Mouse (Mus musculus): ENCODE results near the gene Olfr1418. TPM values are rescaled to one million over a fixed set of nuclear protein-coding genes. Genes with fewer than 3 reads are reported as not detected.

Gene Olfr1418
- polyA plus RNA-seq, 1 experiment from 2014 or later = not detected

GRCm38 (mm10) chr19:11839119-11839518 lies 21.7 kb downstream of the Olfr1418 start, which contains the start of gene Olfr1417:
Gene Olfr1417, minus strand, starts transcription at chr19:11839219.
- H3K4me2 ChIP-seq (replicated peaks; ENCODE audit: low read depth, low read length) = no peak within 1 kb of the TSS
- no peaks in the 10 kb centered on the region for H3K36me3 ChIP-seq (ENCODE audit: control insufficient read depth, insufficient read depth, low read length)
- no peaks in the 10 kb centered on the region for H3K27me3 ChIP-seq (ENCODE audit: control insufficient read depth, insufficient read depth, low read length)
- no peaks in the 10 kb centered on the region for H3K9me3 ChIP-seq (ENCODE audit: control insufficient read depth, low read length)
- ATAC-seq (ENCODE audit: low FRiP score) (no peak), DNase-seq (ENCODE audit: low spot score) (no peak)
- no peak within 1 kb of the TSS for H3K9ac ChIP-seq (ENCODE audit: low read depth, low read length)
- WGBS = 88% methylated on average over 4 of the region's 4 CpGs
- H3K4me3 ChIP-seq (ENCODE audit: low read depth, low read length) = no peak within 1 kb of the TSS
- H3K4me1 ChIP-seq (replicated peaks; ENCODE audit: control insufficient read depth, insufficient read depth, low read length) = no peaks in the 10 kb centered on the region
- H3K27ac ChIP-seq (ENCODE audit: low read depth, low read length) = no peak within 1 kb of the TSS

GRCm38 (mm10) chr19:11823346-11824065 lies 37.4 kb downstream of the Olfr1418 start:
- no peak overlapping the region for H3K9ac ChIP-seq (ENCODE audit: low read depth, low read length)
- ATAC-seq (ENCODE audit: low FRiP score) (no peak), DNase-seq (ENCODE audit: low spot score) (no peak)
- no peak overlapping the region for H3K4me3 ChIP-seq (ENCODE audit: low read depth, low read length)
- no peak overlapping the region for H3K4me2 ChIP-seq (replicated peaks; ENCODE audit: low read depth, low read length)
- H3K9me3 ChIP-seq (ENCODE audit: control insufficient read depth, low read length) = no peaks in the 10 kb centered on the region
- H3K4me1 ChIP-seq (replicated peaks; ENCODE audit: control insufficient read depth, insufficient read depth, low read length) = no peaks in the 10 kb centered on the region
- H3K36me3 ChIP-seq (ENCODE audit: control insufficient read depth, insufficient read depth, low read length) = no peaks in the 10 kb centered on the region
- H3K27me3 ChIP-seq (ENCODE audit: control insufficient read depth, insufficient read depth, low read length) = peaks cover 17% of the 10 kb centered on the region
- no peak overlapping the region for H3K27ac ChIP-seq (ENCODE audit: low read depth, low read length)
- WGBS = 26% methylated on average over 4 of the region's 4 CpGs

- Histone ChIP-seq H3K4me3 (ENCODE audit: low read depth, low read length) (no peak overlapping the region), H3K4me2 (replicated peaks; ENCODE audit: low read depth, low read length) (peak overlapping the region; percentile 98), H3K4me1 (replicated peaks; ENCODE audit: control insufficient read depth, insufficient read depth, low read length) (no peaks in the 10 kb centered on the region), H3K9me3 (ENCODE audit: control insufficient read depth, low read length) (no peaks in the 10 kb centered on the region), H3K27me3 (ENCODE audit: control insufficient read depth, insufficient read depth, low read length) (peaks cover 36% of the 10 kb centered on the region), H3K27ac (ENCODE audit: low read depth, low read length) (no peak overlapping the region), H3K9ac (ENCODE audit: low read depth, low read length) (no peak overlapping the region), H3K36me3 (ENCODE audit: control insufficient read depth, insufficient read depth, low read length) (no peaks in the 10 kb centered on the region)
- WGBS = 42% methylated on average over 6 of the region's 6 CpGs
- 0 out of 2 replicates have a peak, but pooled peaks have one; percentile 41 for ATAC-seq (ENCODE audit: low FRiP score)
- no peak for DNase-seq (ENCODE audit: low spot score)
Measured at GRCm38 (mm10) chr19:11820211-11820610, 40.7 kb downstream of the Olfr1418 start.

GRCm38 (mm10) chr19:11819800-11820199 lies 41.1 kb downstream of the Olfr1418 start:
- H3K36me3 ChIP-seq (ENCODE audit: control insufficient read depth, insufficient read depth, low read length) = no peaks in the 10 kb centered on the region
- 2% methylated on average over 15 of the region's 15 CpGs for WGBS
- no peak overlapping the region for H3K9ac ChIP-seq (ENCODE audit: low read depth, low read length)
- no peak overlapping the region for H3K27ac ChIP-seq (ENCODE audit: low read depth, low read length)
- ATAC-seq (ENCODE audit: low FRiP score) = peak; percentile 87
- no peaks in the 10 kb centered on the region for H3K9me3 ChIP-seq (ENCODE audit: control insufficient read depth, low read length)
- peak overlapping the region; percentile 98 for H3K4me2 ChIP-seq (replicated peaks; ENCODE audit: low read depth, low read length)
- H3K4me3 ChIP-seq (ENCODE audit: low read depth, low read length) = peak overlapping the region; percentile 61
- H3K4me1 ChIP-seq (replicated peaks; ENCODE audit: control insufficient read depth, insufficient read depth, low read length) = no peaks in the 10 kb centered on the region
- peaks cover 36% of the 10 kb centered on the region for H3K27me3 ChIP-seq (ENCODE audit: control insufficient read depth, insufficient read depth, low read length)
- peak; percentile 92 for DNase-seq (ENCODE audit: low spot score)

- DNase-seq (ENCODE audit: low spot score) (peak; percentile 46), ATAC-seq (ENCODE audit: low FRiP score) (no peak)
- WGBS = under 1% methylated on average over 20 of the region's 20 CpGs
- Histone ChIP-seq H3K27ac (ENCODE audit: low read depth, low read length) (no peak within 1 kb of the TSS), H3K9ac (ENCODE audit: low read depth, low read length) (peak within 1 kb of the TSS; percentile 58), H3K9me3 (ENCODE audit: control insufficient read depth, low read length) (no peaks in the 10 kb centered on the region), H3K4me2 (replicated peaks; ENCODE audit: low read depth, low read length) (peak within 1 kb of the TSS; percentile 98), H3K4me1 (replicated peaks; ENCODE audit: control insufficient read depth, insufficient read depth, low read length) (no peaks in the 10 kb centered on the region), H3K27me3 (ENCODE audit: control insufficient read depth, insufficient read depth, low read length) (peaks cover 36% of the 10 kb centered on the region), H3K4me3 (ENCODE audit: low read depth, low read length) (peak within 1 kb of the TSS; percentile 61), H3K36me3 (ENCODE audit: control insufficient read depth, insufficient read depth, low read length) (no peaks in the 10 kb centered on the region)
Measured at GRCm38 (mm10) chr19:11819143-11819700, 41.6 kb downstream of the Olfr1418 start, which contains the start of gene Stx3. Gene Stx3, minus strand, starts transcription at chr19:11819403.

GRCm38 (mm10) chr19:11818199-11819142 lies 42.4 kb downstream of the Olfr1418 start:
- under 1% methylated on average over 51 of the region's 83 CpGs for WGBS
- Histone ChIP-seq H3K4me3 (ENCODE audit: low read depth, low read length) (peak overlapping the region; percentile 61), H3K9me3 (ENCODE audit: control insufficient read depth, low read length) (no peaks in the 10 kb centered on the region), H3K4me2 (replicated peaks; ENCODE audit: low read depth, low read length) (peak overlapping the region; percentile 98), H3K4me1 (replicated peaks; ENCODE audit: control insufficient read depth, insufficient read depth, low read length) (no peaks in the 10 kb centered on the region), H3K27ac (ENCODE audit: low read depth, low read length) (no peak overlapping the region), H3K27me3 (ENCODE audit: control insufficient read depth, insufficient read depth, low read length) (peaks cover 36% of the 10 kb centered on the region), H3K36me3 (ENCODE audit: control insufficient read depth, insufficient read depth, low read length) (no peaks in the 10 kb centered on the region), H3K9ac (ENCODE audit: low read depth, low read length) (peak overlapping the region; percentile 58)
- peak; percentile 70 for ATAC-seq (ENCODE audit: low FRiP score)
- DNase-seq (ENCODE audit: low spot score) = peak; percentile 64

- Histone ChIP-seq H3K4me2 (replicated peaks; ENCODE audit: low read depth, low read length) (no peak overlapping the region), H3K4me3 (ENCODE audit: low read depth, low read length) (no peak overlapping the region; the same call in 1 of the 2 replicates), H3K9ac (ENCODE audit: low read depth, low read length) (no peak overlapping the region), H3K36me3 (ENCODE audit: control insufficient read depth, insufficient read depth, low read length) (no peaks in the 10 kb centered on the region), H3K27me3 (ENCODE audit: control insufficient read depth, insufficient read depth, low read length) (peaks cover 36% of the 10 kb centered on the region), H3K4me1 (replicated peaks; ENCODE audit: control insufficient read depth, insufficient read depth, low read length) (no peaks in the 10 kb centered on the region), H3K27ac (ENCODE audit: low read depth, low read length) (no peak overlapping the region), H3K9me3 (ENCODE audit: control insufficient read depth, low read length) (no peaks in the 10 kb centered on the region)
- ATAC-seq (ENCODE audit: low FRiP score) (no peak), DNase-seq (ENCODE audit: low spot score) (peak; percentile 20)
- 11% methylated on average over 5 of the region's 5 CpGs for WGBS
Measured at GRCm38 (mm10) chr19:11817586-11817985, 43.3 kb downstream of the Olfr1418 start.

GRCm38 (mm10) chr19:11816706-11817105 lies 44.2 kb downstream of the Olfr1418 start:
- Histone ChIP-seq H3K36me3 (ENCODE audit: control insufficient read depth, insufficient read depth, low read length) (no peaks in the 10 kb centered on the region), H3K4me2 (replicated peaks; ENCODE audit: low read depth, low read length) (no peak overlapping the region), H3K4me3 (ENCODE audit: low read depth, low read length) (no peak overlapping the region), H3K9ac (ENCODE audit: low read depth, low read length) (no peak overlapping the region), H3K9me3 (ENCODE audit: control insufficient read depth, low read length) (no peaks in the 10 kb centered on the region), H3K27me3 (ENCODE audit: control insufficient read depth, insufficient read depth, low read length) (peaks cover 36% of the 10 kb centered on the region), H3K4me1 (replicated peaks; ENCODE audit: control insufficient read depth, insufficient read depth, low read length) (no peaks in the 10 kb centered on the region), H3K27ac (ENCODE audit: low read depth, low read length) (no peak overlapping the region)
- 48% methylated on average over 6 of the region's 6 CpGs for WGBS
- no peak for ATAC-seq (ENCODE audit: low FRiP score)
- no peak for DNase-seq (ENCODE audit: low spot score)

Data from hindbrain, embryonic 11.5 days (tissue).